Mouse (Mus musculus) liver, postnatal 0 days (tissue): Measurements from ENCODE around the gene Zfand6.

Experiments used
- CTCF ChIP-seq: sonication (generic); IDR thresholded peaks from 2 replicates; pipeline ENCODE4 v1.5.1; 2016; ENCODE audit warnings: antibody characterized with exemption, low read depth
- EP300 ChIP-seq: IDR thresholded peaks from 2 replicates; pipeline ENCODE4 v1.6.1; 2016; ENCODE audit warnings: antibody characterized with exemption, low read depth, mild to moderate bottlenecking

GRCm38 (mm10) chr7:84733038-84733437, 43.3 kb upstream of the Zfand6 start:
- TF ChIP-seq CTCF (no peak), EP300 (no peak)
